Mouse (Mus musculus) G1E (cell line): ENCODE results near the gene Gm12253. TPM values are rescaled to one million over a fixed set of nuclear protein-coding genes. Genes with fewer than 3 reads are reported as not detected.

Experiments used
- ATAC-seq: 2 replicates; pipeline ENCODE4 v1.8.0; 2016; ENCODE audit warnings: mild to moderate bottlenecking; ENCODE audit not compliant: insufficient number of reproducible peaks, poor library complexity, low FRiP score, severe bottlenecking; ENCODE audit errors: extremely low read depth
- DNase-seq: peaks from one replicate; pipeline ENCODE4 v3.0.0; 2012; ENCODE audit warnings: low spot score
- H3K27me3 ChIP-seq: 2 replicates; pipeline ENCODE4 v1.6.1; 2012; ENCODE audit warnings: mild to moderate bottlenecking, low read length, inconsistent platforms; ENCODE audit not compliant: insufficient read depth
- H3K36me3 ChIP-seq: replicated peaks from 2 replicates; pipeline ENCODE3; 2012; ENCODE audit warnings: mild to moderate bottlenecking, inconsistent platforms
- H3K4me1 ChIP-seq: 2 replicates; pipeline ENCODE4 v1.6.1; 2012; ENCODE audit warnings: low read depth, low read length, inconsistent platforms, mixed read lengths; ENCODE audit not compliant: insufficient read depth
- H3K4me3 ChIP-seq: 2 replicates; pipeline ENCODE4 v1.5.1; 2012; ENCODE audit warnings: low read depth, mild to moderate bottlenecking, inconsistent platforms, low read length, moderate library complexity, mixed read lengths
- H3K9me3 ChIP-seq: replicated peaks from 2 replicates; pipeline ENCODE4 v1.6.1; 2012; ENCODE audit warnings: inconsistent platforms
- CTCF ChIP-seq: IDR thresholded peaks from 2 replicates; pipeline ENCODE4 v1.5.1; 2012; ENCODE audit warnings: low read depth, low read length, inconsistent platforms, mixed read lengths
- GATA1 ChIP-seq: IDR thresholded peaks from 2 replicates; pipeline ENCODE4 v1.6.1; 2012; ENCODE audit warnings: borderline replicate concordance, low read length, inconsistent platforms, mixed read lengths
- GATA2 ChIP-seq: IDR thresholded peaks from 2 replicates; pipeline ENCODE4 v1.6.1; 2012; ENCODE audit warnings: low read depth, low read length, inconsistent platforms, borderline replicate concordance
- POLR2AphosphoS5 ChIP-seq: IDR thresholded peaks from 2 replicates; pipeline ENCODE4 v1.6.1; 2012; ENCODE audit warnings: low read depth, low read length, inconsistent platforms; ENCODE audit not compliant: insufficient replicate concordance
- TAL1 ChIP-seq: conservative IDR thresholded peaks from 2 replicates; pipeline ENCODE4 v1.6.1; 2012; ENCODE audit warnings: low read depth, low read length, inconsistent platforms, mixed read lengths
- polyA plus RNA-seq: library from polyadenylated mRNA; stranded (reverse); fragments of >175 nt; gene quantifications from 2 replicates; pipeline ENCODE4 v1.2.3, GENCODE M21; 2012
- total RNA-seq, 2 experiments: library from RNA; stranded (forward) in 1 of 2; stranded (reverse) in 1 of 2; fragments of 200-1000 nt in 1 of 2; fragments of >200 nt in 1 of 2; fragmentation: Nextera tagmentation in 1 of 2; gene quantifications; 2 replicates each; pipeline ENCODE4 v1.2.3; 2014 to 2017

The Gm12253 gene
- total and polyA plus RNA-seq, 3 experiments: not detected

DNA sequence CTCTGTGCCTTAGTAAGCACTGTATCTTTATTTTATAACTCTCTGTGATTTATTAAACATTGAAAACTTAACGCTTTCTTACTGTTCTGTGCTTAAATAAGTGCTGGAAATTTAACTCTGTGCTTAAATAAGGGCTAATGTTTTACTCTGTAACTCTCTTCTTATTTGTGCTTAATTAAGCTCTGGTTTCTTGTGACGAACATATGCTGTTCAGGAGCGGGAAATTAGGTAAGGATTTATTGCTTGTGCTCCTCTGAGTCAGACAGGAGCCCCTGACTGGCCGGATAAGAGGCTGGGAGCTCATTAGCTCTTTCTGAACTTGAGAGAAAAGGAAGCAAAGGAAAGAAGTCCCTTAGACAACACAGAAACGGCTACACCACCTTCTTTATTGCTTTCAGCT is 5.5 kb downstream of the Gm12253 start:
- ATAC-seq (no peak), DNase-seq (no peak)
- Histone ChIP-seq H3K27me3 (peaks cover 42% of the 10 kb centered on the region), H3K9me3 (no peaks in the 10 kb centered on the region), H3K4me3 (no peak overlapping the region), H3K36me3 (no peaks in the 10 kb centered on the region), H3K4me1 (peaks cover 3% of the 10 kb centered on the region; the same call in 1 of the 2 replicates)
- TF ChIP-seq GATA2: no peak
- no peak for TF ChIP-seq POLR2AphosphoS5
- TF ChIP-seq GATA1: no peak
- TF ChIP-seq TAL1: no peak
- TF ChIP-seq CTCF: no peak

DNA sequence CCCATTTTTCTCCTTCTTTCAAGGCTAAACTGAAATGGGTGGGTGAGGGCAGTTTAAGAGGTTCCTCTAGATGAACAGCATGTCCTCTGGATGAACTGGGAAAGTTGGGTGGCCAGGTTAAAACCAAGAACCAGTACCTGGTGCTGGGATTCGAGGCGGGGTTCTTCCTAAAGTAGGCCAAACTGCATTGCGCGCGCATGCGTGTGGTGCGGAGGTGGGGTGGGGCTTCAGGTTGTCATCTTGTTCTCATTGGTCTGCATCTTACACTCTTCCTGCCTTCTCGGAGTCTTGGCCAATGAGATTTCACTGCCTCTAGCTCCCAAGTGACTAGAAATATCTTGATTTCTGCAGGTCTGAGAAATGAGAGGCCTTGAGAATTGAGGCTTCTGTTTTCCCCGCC is 20.4 kb downstream of the Gm12253 start, which contains the start of gene Lypd9:
Gene Lypd9 (minus strand): TSS at position 165 of the 400 bp plus-strand sequence.
- no peak for DNase-seq
- Histone ChIP-seq H3K9me3 (no peaks in the 10 kb centered on the region; the same call in 1 of the 2 replicates), H3K27me3 (peaks cover 21% of the 10 kb centered on the region), H3K36me3 (no peaks in the 10 kb centered on the region), H3K4me3 (no peak within 1 kb of the TSS), H3K4me1 (no peaks in the 10 kb centered on the region)
- ATAC-seq: no peak
- no peak for TF ChIP-seq POLR2AphosphoS5
- TF ChIP-seq GATA1: no peak
- TF ChIP-seq GATA2: no peak
- no peak for TF ChIP-seq TAL1
- no peak for TF ChIP-seq CTCF

DNA sequence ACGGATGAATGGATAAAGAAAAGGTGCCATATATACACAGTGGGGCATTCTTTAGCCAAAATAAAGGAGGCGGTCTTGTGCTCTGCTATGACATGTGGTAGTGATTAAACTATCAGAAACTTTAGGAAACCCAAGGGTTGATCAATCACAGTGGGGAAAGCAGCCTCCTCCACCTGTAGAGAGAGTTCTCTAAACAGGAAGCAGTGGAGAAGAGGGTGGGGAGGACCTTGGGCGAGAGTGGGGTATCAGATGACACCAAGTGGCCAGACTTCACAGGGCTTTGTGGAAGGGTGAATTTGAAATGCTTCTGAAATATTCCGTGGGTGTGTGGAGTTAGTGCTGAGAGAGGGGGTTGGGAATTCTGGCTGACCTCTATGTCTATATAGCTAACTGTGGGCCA is 21.2 kb downstream of the Gm12253 start:
- H3K27me3 ChIP-seq: peaks cover 24% of the 10 kb centered on the region
- H3K36me3 ChIP-seq: no peaks in the 10 kb centered on the region
- H3K4me3 ChIP-seq: no peak overlapping the region
- H3K9me3 ChIP-seq: no peaks in the 10 kb centered on the region
- no peaks in the 10 kb centered on the region for H3K4me1 ChIP-seq
- DNase-seq: no peak
- TF ChIP-seq TAL1: no peak
- TF ChIP-seq GATA2: no peak
- no peak for TF ChIP-seq GATA1
- no peak for TF ChIP-seq CTCF
- TF ChIP-seq POLR2AphosphoS5: no peak
- no peak for ATAC-seq

DNA sequence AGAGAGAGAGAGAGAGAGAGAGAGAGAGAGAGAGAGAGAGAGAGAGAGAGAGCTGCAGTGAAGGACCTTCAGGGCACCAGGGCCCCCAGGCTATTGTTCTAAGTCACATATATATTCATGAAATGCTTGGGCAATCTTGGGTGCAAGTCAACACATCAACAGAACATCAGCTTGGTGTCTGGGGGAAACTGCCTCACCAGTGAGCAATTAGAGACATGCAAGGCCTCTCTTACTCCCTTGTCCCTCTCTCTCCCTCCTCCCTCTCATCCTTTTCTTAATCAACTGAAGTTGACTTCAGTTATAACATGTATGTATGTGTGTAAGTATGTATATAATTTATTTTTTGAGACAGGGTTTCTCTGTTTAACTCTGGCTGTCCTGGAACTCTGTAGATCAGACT is 29.8 kb downstream of the Gm12253 start, which contains the start of gene Olfr30:
Gene Olfr30 (minus strand): TSS at position 101 of the 400 bp plus-strand sequence.
- ATAC-seq: no peak

More for the DNA sequence above, 29.8 kb downstream of the Gm12253 start, which contains the start of gene Olfr30:
- H3K9me3 ChIP-seq: no peaks in the 10 kb centered on the region
- no peak for DNase-seq
- H3K4me1 ChIP-seq: no peaks in the 10 kb centered on the region
- TF ChIP-seq CTCF (no peak), TAL1 (no peak), GATA1 (no peak), POLR2AphosphoS5 (no peak), GATA2 (no peak)
- H3K36me3 ChIP-seq: no peaks in the 10 kb centered on the region
- no peak within 1 kb of the TSS for H3K4me3 ChIP-seq
- peaks cover 22% of the 10 kb centered on the region for H3K27me3 ChIP-seq

Other genes starting within 250 kb of the Gm12253 start
Only the 20 nearest of the 23 such genes appear.
- not detected in 2 replicates for gene 4930438A08Rik, start 157.8 kb upstream of the Gm12253 start, total RNA-seq (2014; fragmentation: Nextera tagmentation)
- 0.05 TPM in 1 of 2 replicates, not detected in the other for gene 4930438A08Rik, start 157.8 kb upstream of the Gm12253 start, total RNA-seq (2017)
- not detected in 2 replicates for gene 4930438A08Rik, start 157.8 kb upstream of the Gm12253 start, polyA plus RNA-seq
- 14.4 and 17.5 TPM in 2 replicates for gene Zfp692, start 125.5 kb upstream of the Gm12253 start, total RNA-seq (2014; fragmentation: Nextera tagmentation)
- gene Zfp692, start 125.5 kb upstream of the Gm12253 start, total RNA-seq (2017): 14.5 and 20.0 TPM in 2 replicates
- gene Zfp692, start 125.5 kb upstream of the Gm12253 start, polyA plus RNA-seq: 15.5 and 16.6 TPM in 2 replicates
- 24.2 and 27.1 TPM in 2 replicates for gene Zfp672, start 102.2 kb upstream of the Gm12253 start, total RNA-seq (2014; fragmentation: Nextera tagmentation)
- gene Zfp672, start 102.2 kb upstream of the Gm12253 start, total RNA-seq (2017): 27.2 and 29.6 TPM in 2 replicates
- 7.9 TPM in 2 replicates for gene Zfp672, start 102.2 kb upstream of the Gm12253 start, polyA plus RNA-seq
- 4.5 and 5.1 TPM in 2 replicates for gene Sh3bp5l, start 101.8 kb upstream of the Gm12253 start, total RNA-seq (2014; fragmentation: Nextera tagmentation)
- gene Sh3bp5l, start 101.8 kb upstream of the Gm12253 start, total RNA-seq (2017): 18.1 and 19.5 TPM in 2 replicates
- gene Sh3bp5l, start 101.8 kb upstream of the Gm12253 start, polyA plus RNA-seq: 18.2 and 18.6 TPM in 2 replicates
- gene Lypd8, start 53.5 kb upstream of the Gm12253 start, total RNA-seq (2014; fragmentation: Nextera tagmentation): 0.68 and 1.2 TPM in 2 replicates
- 0.16 and 0.29 TPM in 2 replicates for gene Lypd8, start 53.5 kb upstream of the Gm12253 start, total RNA-seq (2017)
- gene Lypd8, start 53.5 kb upstream of the Gm12253 start, polyA plus RNA-seq: 0.07 TPM in 1 of 2 replicates, not detected in the other
- gene 1810065E05Rik, start 11.4 kb upstream of the Gm12253 start, total RNA-seq (2014; fragmentation: Nextera tagmentation): not detected in 2 replicates
- gene 1810065E05Rik, start 11.4 kb upstream of the Gm12253 start, total RNA-seq (2017): not detected in 2 replicates
- not detected in 2 replicates for gene 1810065E05Rik, start 11.4 kb upstream of the Gm12253 start, polyA plus RNA-seq
- not detected in 2 replicates for gene Lypd9, start 20.4 kb downstream of the Gm12253 start, total RNA-seq (2014; fragmentation: Nextera tagmentation)
- gene Lypd9, start 20.4 kb downstream of the Gm12253 start, total RNA-seq (2017): not detected in 2 replicates
- not detected in 2 replicates for gene Lypd9, start 20.4 kb downstream of the Gm12253 start, polyA plus RNA-seq
- not detected in 2 replicates for gene Olfr30, start 29.7 kb downstream of the Gm12253 start, total RNA-seq (2014; fragmentation: Nextera tagmentation)
- 0.12 TPM in 1 of 2 replicates, not detected in the other for gene Olfr30, start 29.7 kb downstream of the Gm12253 start, total RNA-seq (2017)
- gene Olfr30, start 29.7 kb downstream of the Gm12253 start, polyA plus RNA-seq: not detected in 2 replicates
- not detected in 2 replicates for gene Olfr332, start 60.0 kb downstream of the Gm12253 start, total RNA-seq (2014; fragmentation: Nextera tagmentation)
- 0.11 TPM in 1 of 2 replicates, not detected in the other for gene Olfr332, start 60.0 kb downstream of the Gm12253 start, total RNA-seq (2017)
- gene Olfr332, start 60.0 kb downstream of the Gm12253 start, polyA plus RNA-seq: not detected in 2 replicates
- gene Olfr331, start 70.0 kb downstream of the Gm12253 start, total RNA-seq (2014; fragmentation: Nextera tagmentation): not detected in 2 replicates
- not detected in 2 replicates for gene Olfr331, start 70.0 kb downstream of the Gm12253 start, total RNA-seq (2017)
- not detected in 2 replicates for gene Olfr331, start 70.0 kb downstream of the Gm12253 start, polyA plus RNA-seq
- not detected in 2 replicates for gene Olfr330, start 102.3 kb downstream of the Gm12253 start, total RNA-seq (2014; fragmentation: Nextera tagmentation)
- 0.11 TPM in 1 of 2 replicates, not detected in the other for gene Olfr330, start 102.3 kb downstream of the Gm12253 start, total RNA-seq (2017)
- gene Olfr330, start 102.3 kb downstream of the Gm12253 start, polyA plus RNA-seq: not detected in 2 replicates
- not detected in 2 replicates for gene Olfr329-ps, start 113.9 kb downstream of the Gm12253 start, total RNA-seq (2014; fragmentation: Nextera tagmentation)
- 0.29 TPM in 1 of 2 replicates, not detected in the other for gene Olfr329-ps, start 113.9 kb downstream of the Gm12253 start, total RNA-seq (2017)
- not detected in 2 replicates for gene Olfr329-ps, start 113.9 kb downstream of the Gm12253 start, polyA plus RNA-seq
- gene Olfr328, start 123.1 kb downstream of the Gm12253 start, total RNA-seq (2014; fragmentation: Nextera tagmentation): not detected in 2 replicates
- 0.16 and 0.29 TPM in 2 replicates for gene Olfr328, start 123.1 kb downstream of the Gm12253 start, total RNA-seq (2017)
- not detected in 2 replicates for gene Olfr328, start 123.1 kb downstream of the Gm12253 start, polyA plus RNA-seq
- gene Olfr224, start 138.0 kb downstream of the Gm12253 start, total RNA-seq (2014; fragmentation: Nextera tagmentation): not detected in 2 replicates
- gene Olfr224, start 138.0 kb downstream of the Gm12253 start, total RNA-seq (2017): 0.11 TPM in 1 of 2 replicates, not detected in the other
- gene Olfr224, start 138.0 kb downstream of the Gm12253 start, polyA plus RNA-seq: not detected in 2 replicates
- gene Olfr325, start 145.2 kb downstream of the Gm12253 start, total RNA-seq (2014; fragmentation: Nextera tagmentation): not detected in 2 replicates
- gene Olfr325, start 145.2 kb downstream of the Gm12253 start, total RNA-seq (2017): 0.16 TPM in 1 of 2 replicates, not detected in the other
- not detected in 2 replicates for gene Olfr325, start 145.2 kb downstream of the Gm12253 start, polyA plus RNA-seq
- gene Olfr324, start 162.6 kb downstream of the Gm12253 start, total RNA-seq (2014; fragmentation: Nextera tagmentation): not detected in 2 replicates
- 0.06 and 0.11 TPM in 2 replicates for gene Olfr324, start 162.6 kb downstream of the Gm12253 start, total RNA-seq (2017)
- not detected in 2 replicates for gene Olfr324, start 162.6 kb downstream of the Gm12253 start, polyA plus RNA-seq
- not detected in 2 replicates for gene 2210407C18Rik, start 183.5 kb downstream of the Gm12253 start, total RNA-seq (2014; fragmentation: Nextera tagmentation)
- not detected in 2 replicates for gene 2210407C18Rik, start 183.5 kb downstream of the Gm12253 start, total RNA-seq (2017)
- not detected in 2 replicates for gene 2210407C18Rik, start 183.5 kb downstream of the Gm12253 start, polyA plus RNA-seq
- gene Olfr323, start 197.9 kb downstream of the Gm12253 start, total RNA-seq (2014; fragmentation: Nextera tagmentation): not detected in 2 replicates
- gene Olfr323, start 197.9 kb downstream of the Gm12253 start, total RNA-seq (2017): 0.05 TPM in 1 of 2 replicates, not detected in the other
- not detected in 2 replicates for gene Olfr323, start 197.9 kb downstream of the Gm12253 start, polyA plus RNA-seq
- gene Trim58, start 207.9 kb downstream of the Gm12253 start, total RNA-seq (2014; fragmentation: Nextera tagmentation): 19.0 TPM in 1 of 2 replicates, not detected in the other
- not detected in 2 replicates for gene Trim58, start 207.9 kb downstream of the Gm12253 start, total RNA-seq (2017)
- not detected in 2 replicates for gene Trim58, start 207.9 kb downstream of the Gm12253 start, polyA plus RNA-seq
- gene Olfr322, start 226.2 kb downstream of the Gm12253 start, total RNA-seq (2014; fragmentation: Nextera tagmentation): not detected in 2 replicates
- gene Olfr322, start 226.2 kb downstream of the Gm12253 start, total RNA-seq (2017): under 0.01 and 0.16 TPM in 2 replicates
- gene Olfr322, start 226.2 kb downstream of the Gm12253 start, polyA plus RNA-seq: not detected in 2 replicates